In the genomic region with DNA sequence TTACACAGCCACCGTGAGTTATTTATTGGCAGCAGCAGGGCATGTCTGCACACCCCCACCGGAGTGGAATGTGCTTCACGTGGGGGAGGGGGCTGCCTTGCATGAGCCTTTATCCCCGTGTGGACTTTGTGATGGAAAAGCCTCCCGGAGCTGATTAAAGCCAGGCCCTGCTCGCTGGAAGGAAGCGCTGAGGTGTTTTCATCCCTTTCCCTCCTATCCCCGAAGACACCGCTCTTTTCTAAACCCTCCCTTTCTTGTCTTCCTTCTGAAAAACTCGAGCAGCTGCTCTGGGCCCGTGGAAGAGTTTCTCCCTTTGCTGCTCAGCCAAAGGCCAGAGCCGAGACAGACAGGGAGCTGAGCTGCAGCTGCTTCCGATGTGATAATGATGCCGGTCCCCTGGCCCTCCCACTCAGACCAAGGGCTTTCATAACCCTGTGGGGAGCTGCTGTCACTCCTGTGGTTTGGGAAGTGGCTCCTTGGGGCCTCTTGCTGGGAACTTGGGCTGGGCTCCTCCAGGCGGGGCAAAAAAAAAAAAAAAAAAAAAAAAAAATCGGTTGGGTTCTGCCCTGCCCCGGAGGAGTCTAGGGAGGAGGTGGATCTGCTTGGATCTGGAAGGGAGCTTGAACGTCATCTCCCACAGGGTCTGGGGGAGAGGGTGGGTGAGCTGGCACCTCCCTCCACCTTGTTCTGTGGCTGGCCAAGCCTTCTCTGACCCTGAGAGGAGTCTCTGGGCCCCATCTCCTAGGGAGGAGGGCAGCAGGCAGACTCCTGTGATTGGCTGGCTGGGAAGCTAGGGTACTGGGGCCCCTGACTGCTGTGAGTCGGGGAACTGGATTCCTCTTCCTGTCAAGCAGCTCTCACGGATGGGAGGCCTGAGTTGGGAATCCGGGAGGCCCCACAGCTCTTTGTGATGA, we compare ENCODE assay signal across 7 mouse cellular contexts. TPM values are rescaled to one million over a fixed set of nuclear protein-coding genes. Genes with fewer than 3 reads are reported as not detected.
DNase-seq lines count a peak whose midpoint lies in the region; ATAC-seq and TF ChIP-seq lines count a peak whose summit lies in the region.

No protein-coding gene starts in this region.

- DNase-seq in ZHBTc4 (ENCODE audit: low read depth, low spot score), result peak; percentile 84
- peak; percentile 88 for DNase-seq in embryo, embryonic 10 days (ENCODE audit: low spot score)
- peak; percentile 66 to 87 for DNase-seq in heart, adult 18-20 months
- DNase-seq in kidney, adult 2 months, result peak; percentile 76
- peak; percentile 92 for DNase-seq in lung, postnatal 0 days (ENCODE audit: low spot score)
- DNase-seq in ovary, postnatal 14 days (ENCODE audit: low spot score), result peak; percentile 42
- DNase-seq in frontal cortex, adult 2 months (ENCODE audit: extremely low spot score in 1 of 2, low spot score in 1 of 2), result no peak

- TF ChIP-seq EP300 in lung, postnatal 0 days (IDR thresholded peaks at IDR 0.05), result 0 out of 2 replicates have a peak, but pooled peaks have one; percentile 33

- ATAC-seq in lung, postnatal 0 days, result peak; percentile 35

- H3K4me1 ChIP-seq in kidney, adult 2 months (ENCODE audit: control insufficient read depth, insufficient read depth, low read length), result peaks cover 15% of the 10 kb centered on the region
- H3K4me1 ChIP-seq in lung, postnatal 0 days (ENCODE audit: insufficient read depth, low read depth, low read length), result peaks cover 28% of the 10 kb centered on the region

- peak overlapping the region; percentile 90 for H3K4me3 ChIP-seq in kidney, adult 2 months (ENCODE audit: insufficient read depth, low read depth, low read length)
- peak overlapping the region; percentile 76 for H3K4me3 ChIP-seq in lung, postnatal 0 days (ENCODE audit: low read depth, low read length)

- H3K27ac ChIP-seq in kidney, adult 2 months (ENCODE audit: insufficient read depth, low read depth, low read length), result peak overlapping the region; percentile 24; the same call in 1 of the 2 replicates
- H3K27ac ChIP-seq in lung, postnatal 0 days (ENCODE audit: low read length), result peak overlapping the region; percentile 94

- no peaks in the 10 kb centered on the region for H3K9me3 ChIP-seq in lung, postnatal 0 days (ENCODE audit: low read length)

- H3K9ac ChIP-seq in lung, postnatal 0 days (replicated peaks; ENCODE audit: low read depth), result peak overlapping the region; percentile 45

- peaks cover 1% of the 10 kb centered on the region; the same call in 1 of the 2 replicates for H3K36me3 ChIP-seq in kidney, adult 2 months (ENCODE audit: control insufficient read depth, insufficient read depth, low read length)
- 0 out of 2 replicates have a peak, but pooled peaks cover 5% of the 10 kb centered on the region for H3K36me3 ChIP-seq in lung, postnatal 0 days (ENCODE audit: insufficient read depth, low read length)

- no peaks in the 10 kb centered on the region for H3K27me3 ChIP-seq in kidney, adult 2 months (replicated peaks; ENCODE audit: control insufficient read depth, insufficient read depth, low read length)
- no peaks in the 10 kb centered on the region for H3K27me3 ChIP-seq in lung, postnatal 0 days (replicated peaks; ENCODE audit: insufficient read depth, low read length)

- 14% methylated on average over 21 of the region's 21 CpGs for WGBS in kidney, adult 2 months
- WGBS in lung, postnatal 0 days, result 2% methylated on average over 20 of the region's 21 CpGs

- TF ChIP-seq POLR2A in kidney, adult 2 months (IDR thresholded peaks at IDR 0.05; ENCODE audit: low read depth, low read length), result no peak

- H3K4me2 ChIP-seq in lung, postnatal 0 days (replicated peaks; ENCODE audit: low read depth, low read length), result peak overlapping the region; percentile 91

- no peak for TF ChIP-seq CTCF in kidney, adult 2 months (conservative IDR thresholded peaks at IDR 0.05; ENCODE audit: insufficient read depth, insufficient read length, low read depth, low read length)
- TF ChIP-seq CTCF in lung, postnatal 0 days (IDR thresholded peaks at IDR 0.05), result no peak

RNA-seq across cellular contexts. Expression of gene Bysl, which starts 15.8 kb away (rescaled TPM):
- 10 to 100 TPM; 13.5 to 16.5 TPM for total RNA-seq in heart, adult 18-20 months (2021)
- polyA plus RNA-seq in kidney, adult 2 months (2012; rRNA removed), result 7.9 and 8.3 TPM in 2 replicates
- 9.9 and 10.4 TPM in 2 replicates for polyA plus RNA-seq in lung, postnatal 0 days (2015; fragmentation: Nextera tagmentation; extraction: Ambion mirVana)
- 18.0 TPM in 2 replicates for polyA plus RNA-seq in frontal cortex, adult 2 months (2012; rRNA removed)

RNA-seq across cellular contexts. Expression of gene Med20, which starts 15.9 kb away (rescaled TPM):
- 10 to 100 TPM; 19.0 to 19.5 TPM for total RNA-seq in heart, adult 18-20 months (2021)
- polyA plus RNA-seq in kidney, adult 2 months (2012; rRNA removed), result 22.8 and 25.3 TPM in 2 replicates
- 31.6 and 32.8 TPM in 2 replicates for polyA plus RNA-seq in lung, postnatal 0 days (2015; fragmentation: Nextera tagmentation; extraction: Ambion mirVana)
- polyA plus RNA-seq in frontal cortex, adult 2 months (2012; rRNA removed), result 33.2 and 34.6 TPM in 2 replicates

RNA-seq across cellular contexts. Expression of gene Gm20517, which starts 15.9 kb away (rescaled TPM):
- 1 to 10 TPM; 1.9 to 3.4 TPM for total RNA-seq in heart, adult 18-20 months (2021)
- polyA plus RNA-seq in kidney, adult 2 months (2012; rRNA removed), result 0.45 and 0.64 TPM in 2 replicates
- 0.64 and 1.4 TPM in 2 replicates for polyA plus RNA-seq in lung, postnatal 0 days (2015; fragmentation: Nextera tagmentation; extraction: Ambion mirVana)
- polyA plus RNA-seq in frontal cortex, adult 2 months (2012; rRNA removed), result 3.5 and 3.7 TPM in 2 replicates

RNA-seq across cellular contexts. Expression of gene Usp49, which starts 35.0 kb away (rescaled TPM):
- total RNA-seq in heart, adult 18-20 months (2021), result 1 to 10 TPM; 1.4 to 3.7 TPM
- polyA plus RNA-seq in kidney, adult 2 months (2012; rRNA removed), result 5.1 and 5.3 TPM in 2 replicates
- 3.3 and 4.1 TPM in 2 replicates for polyA plus RNA-seq in lung, postnatal 0 days (2015; fragmentation: Nextera tagmentation; extraction: Ambion mirVana)
- polyA plus RNA-seq in frontal cortex, adult 2 months (2012; rRNA removed), result 12.4 and 13.1 TPM in 2 replicates

Comparison
In these comparisons a context has a peak if more than half of its experiments do, and no peak if none do; other contexts are left out.
1. DNase-seq: peak in ZHBTc4 (single experiment), embryo, embryonic 10 days (single experiment), heart, adult 18-20 months (2 of 2), kidney, adult 2 months (single experiment), lung, postnatal 0 days (single experiment) and ovary, postnatal 14 days (single experiment); none in frontal cortex, adult 2 months (0 of 2).